Mouse (Mus musculus) erythroblast, embryonic 14.5 days (primary cell): ENCODE data around the gene Fto.

ENCODE experiments used
- GATA1 ChIP-seq: IDR thresholded peaks from 2 replicates; pipeline ENCODE4 v1.6.1; 2012; ENCODE audit warnings: low read length, inconsistent platforms, mixed read lengths
- TAL1 ChIP-seq: IDR thresholded peaks from 3 replicates; pipeline ENCODE4 v1.6.1; 2012; ENCODE audit warnings: low read length, inconsistent platforms, mixed read lengths

DNA sequence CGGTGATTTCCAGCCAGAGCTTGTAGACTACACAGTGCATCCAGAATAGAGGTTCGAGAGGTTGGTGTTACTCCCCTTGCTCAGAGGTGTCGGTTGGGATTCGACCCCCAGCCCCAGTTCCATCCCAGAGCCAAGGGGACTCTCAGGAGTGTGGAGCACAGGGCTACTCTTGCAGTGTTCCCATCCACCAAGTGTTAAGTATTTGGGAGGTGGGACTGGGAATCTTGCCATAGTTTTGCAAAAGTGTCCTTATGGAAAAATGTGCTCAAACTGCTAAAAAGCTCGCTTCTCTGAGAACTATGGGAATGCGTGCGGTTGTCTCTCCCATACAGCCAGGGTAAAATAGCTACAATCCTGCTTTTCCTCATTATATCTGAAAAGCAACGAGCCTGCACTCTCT lies 180.0 kb downstream of the Fto start:
- TF ChIP-seq TAL1 (no peak), GATA1 (no peak)
